Mouse (Mus musculus): ENCODE data around the gene Tmem104.
A peak's percentile ranks its signal among the peaks of the same experiment; 100 is the strongest.

Gene Tmem104

GRCm38 (mm10) chr11:115286201-115286993 lies 99.1 kb downstream of the Tmem104 start:
- DNase-seq: no peak

GRCm38 (mm10) chr11:115287386-115287785 lies 100.1 kb downstream of the Tmem104 start:
- no peak for DNase-seq

- DNase-seq: no peak
Measured at GRCm38 (mm10) chr11:115288305-115288704, 101.0 kb downstream of the Tmem104 start.

- no peak for DNase-seq
Measured at GRCm38 (mm10) chr11:115289885-115290284, 102.6 kb downstream of the Tmem104 start.

- DNase-seq: no peak
Measured at GRCm38 (mm10) chr11:115290314-115290713, 103.0 kb downstream of the Tmem104 start.

GRCm38 (mm10) chr11:115290919-115291318 lies 103.6 kb downstream of the Tmem104 start:
- DNase-seq: peak; percentile 66

GRCm38 (mm10) chr11:115291503-115291902 lies 104.2 kb downstream of the Tmem104 start:
- no peak for DNase-seq

- peak; percentile 57 for DNase-seq
Measured at GRCm38 (mm10) chr11:115292631-115293375, 105.5 kb downstream of the Tmem104 start.

- no peak for DNase-seq
Measured at GRCm38 (mm10) chr11:115295939-115296338, 108.7 kb downstream of the Tmem104 start.

All from kidney, adult 9 months (tissue).